Mouse (Mus musculus): ENCODE measurements around the gene Manf.
A peak's percentile ranks its signal among the peaks of the same experiment; 100 is the strongest.

The Manf gene

GRCm38 (mm10) chr9:106884306-106884705, 7.5 kb downstream of the Manf start:
- DNase-seq: no peak

- DNase-seq: no peak
These were observed 8.7 kb downstream of the Manf start for GRCm38 (mm10) chr9:106883085-106883484.

GRCm38 (mm10) chr9:106882176-106882575, 9.6 kb downstream of the Manf start:
- no peak for DNase-seq

GRCm38 (mm10) chr9:106881071-106881755, 10.6 kb downstream of the Manf start:
- no peak for DNase-seq

- no peak for DNase-seq
These were observed 12.3 kb downstream of the Manf start for GRCm38 (mm10) chr9:106879471-106879870.

GRCm38 (mm10) chr9:106876666-106877065, 15.1 kb downstream of the Manf start:
- DNase-seq: no peak

- no peak for DNase-seq
These were observed 17.6 kb downstream of the Manf start for GRCm38 (mm10) chr9:106874216-106874615.

- no peak for DNase-seq
These were observed 33.7 kb downstream of the Manf start for GRCm38 (mm10) chr9:106858036-106858435.

- no peak for DNase-seq
These were observed 35.1 kb downstream of the Manf start for GRCm38 (mm10) chr9:106856664-106857063.

GRCm38 (mm10) chr9:106842800-106843199, 49.0 kb downstream of the Manf start:
- no peak for DNase-seq

- DNase-seq: no peak
These were observed 51.2 kb downstream of the Manf start for GRCm38 (mm10) chr9:106840569-106840968.

GRCm38 (mm10) chr9:106822381-106823104, 69.2 kb downstream of the Manf start:
- DNase-seq: peak; percentile 79 to 88

GRCm38 (mm10) chr9:106821618-106822380, 70.0 kb downstream of the Manf start, which contains the start of gene Dcaf1:
Dcaf1 (plus strand) TSS chr9:106821874.
- DNase-seq: peak; percentile 88 to 93

GRCm38 (mm10) chr9:106821050-106821617, 70.6 kb downstream of the Manf start:
- peak in 1 of 2 experiments; percentile 9 for DNase-seq

GRCm38 (mm10) chr9:106819201-106819600, 72.6 kb downstream of the Manf start:
- DNase-seq: peak in 1 of 2 experiments; percentile 4

- DNase-seq: no peak
These were observed 73.6 kb downstream of the Manf start for GRCm38 (mm10) chr9:106818191-106818590.

GRCm38 (mm10) chr9:106806503-106806902, 85.3 kb downstream of the Manf start:
- DNase-seq: no peak

- DNase-seq: no peak
These were observed 100.9 kb downstream of the Manf start for GRCm38 (mm10) chr9:106790831-106791230.

GRCm38 (mm10) chr9:106789363-106789762, 102.4 kb downstream of the Manf start:
- no peak for DNase-seq

- peak; percentile 47 to 53 for DNase-seq
These were observed 102.9 kb downstream of the Manf start, which contains the start of gene Rad54l2 for GRCm38 (mm10) chr9:106788812-106789321. Rad54l2 (minus strand) TSS chr9:106789194.
